Mouse (Mus musculus) hindbrain, postnatal 0 days (tissue): ENCODE results near the gene Itgb4. TPM values are rescaled to one million over a fixed set of nuclear protein-coding genes. Genes with fewer than 3 reads are reported as not detected.
A peak's percentile ranks its signal among the peaks of the same experiment; 100 is the strongest.

Experiments
- ATAC-seq: fragments of 200-750 bp; cut with Nextera tagmentation; 2 replicates; pipeline ENCODE4 v1.8.0; 2017; ENCODE audit warnings: mild to moderate bottlenecking, moderate TSS enrichment, moderate library complexity
- DNase-seq: peaks from one replicate; pipeline ENCODE4 v3.0.0-alpha.2; 2015; ENCODE audit warnings: low spot score
- H3K27ac ChIP-seq: fragments of 300-500 bp; sonication (generic); 2 replicates; pipeline ENCODE4 v1.5.1; 2014; ENCODE audit warnings: mild to moderate bottlenecking
- H3K27me3 ChIP-seq: fragments of 300-500 bp; sonication (generic); 2 replicates; pipeline ENCODE4 v1.6.1; 2014; ENCODE audit warnings: low read length, mixed read lengths; ENCODE audit not compliant: insufficient read depth
- H3K36me3 ChIP-seq: fragments of 300-500 bp; sonication (generic); 2 replicates; pipeline ENCODE4 v1.6.1; 2014; ENCODE audit warnings: low read length, mixed read lengths; ENCODE audit not compliant: insufficient read depth
- H3K4me1 ChIP-seq: fragments of 300-500 bp; sonication (generic); 2 replicates; pipeline ENCODE4 v1.6.1; 2014; ENCODE audit warnings: antibody characterized with exemption, low read length, mixed read lengths; ENCODE audit not compliant: insufficient read depth
- H3K4me2 ChIP-seq: fragments of 300-500 bp; sonication (generic); 2 replicates; pipeline ENCODE4 v1.6.1; 2014; ENCODE audit warnings: low read depth, mild to moderate bottlenecking, low read length, moderate library complexity, mixed read lengths
- H3K4me3 ChIP-seq: fragments of 300-500 bp; sonication (generic); 2 replicates; pipeline ENCODE4 v1.5.1; 2014; ENCODE audit warnings: low read length
- H3K9ac ChIP-seq: fragments of 300-500 bp; sonication (generic); replicated peaks from 2 replicates; pipeline ENCODE4 v1.6.1; 2014; ENCODE audit warnings: mild to moderate bottlenecking, low read length, moderate library complexity, mixed read lengths
- H3K9me3 ChIP-seq: fragments of 300-500 bp; sonication (generic); 2 replicates; pipeline ENCODE4 v1.6.1; 2016; ENCODE audit warnings: low read length, mixed read lengths
- CTCF ChIP-seq: IDR thresholded peaks from 2 replicates; pipeline ENCODE4 v1.5.1; 2016; ENCODE audit warnings: antibody characterized with exemption, control low read depth, low read depth
- WGBS: fragments of 180-500 bp; shearing (Covaris S2); extraction: QIAGEN DNeasy Blood & Tissue Kit; methylation state at CpG from one replicate; pipeline ENCODE4 v1.1.7; 2014; 5-methylcytosine and 5-hydroxymethylcytosine counted together
- polyA plus RNA-seq: library from polyadenylated mRNA; unstranded; fragments of >200 nt; fragmentation: Nextera tagmentation; extraction: Ambion mirVana; gene quantifications from 2 replicates; pipeline ENCODE4 v1.2.1, GENCODE M21; 2015
- total RNA-seq: library from RNA; depleted of rRNA; stranded (reverse); fragments of >200 nt; gene quantifications from 2 replicates; pipeline ENCODE4 v1.2.3, GENCODE M21; 2014

The Itgb4 gene
- total and polyA plus RNA-seq, 2 experiments from 2014 or later: 2.2 to 3.1 TPM

DNA sequence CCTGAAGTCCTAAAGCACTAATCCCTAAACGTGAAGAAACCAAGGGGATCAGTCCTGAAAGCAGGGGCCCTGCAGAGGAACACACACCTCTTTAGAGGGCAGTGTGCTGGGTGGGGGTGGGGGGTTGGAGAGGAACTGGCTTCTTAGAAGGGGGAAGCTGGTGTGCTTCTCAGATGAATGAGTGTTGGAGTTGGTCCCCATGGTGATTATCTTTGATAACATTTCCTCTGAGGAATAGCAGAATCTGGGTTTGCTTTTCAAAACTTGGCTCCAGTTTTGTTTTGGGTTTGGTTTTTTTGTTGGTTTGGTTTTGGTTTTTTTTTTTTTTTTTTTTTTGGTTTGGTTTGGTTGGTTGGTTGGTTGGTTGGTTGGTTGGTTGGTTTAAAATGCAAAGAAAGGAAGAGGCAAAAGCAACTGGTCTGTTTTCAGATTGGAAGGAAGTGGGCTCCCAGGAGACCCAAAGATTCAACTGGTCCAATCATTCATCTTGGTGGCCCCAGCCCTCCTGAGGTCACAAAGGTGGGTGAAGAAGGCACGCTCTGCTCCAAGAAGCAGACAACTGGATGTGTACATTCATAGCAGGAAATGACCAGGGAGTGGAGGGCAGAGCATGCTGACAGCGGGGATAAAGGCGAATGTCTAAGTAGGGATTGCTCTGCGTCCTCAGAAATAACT lies 5.6 kb upstream of the Itgb4 start:
- H3K4me3 ChIP-seq: no peak overlapping the region
- 60% methylated on average over 5 of the region's 5 CpGs for WGBS

GRCm38 (mm10) chr11:115970006-115970673 lies 4.4 kb upstream of the Itgb4 start:
- Histone ChIP-seq H3K9me3 (no peaks in the 10 kb centered on the region), H3K36me3 (peaks cover 13% of the 10 kb centered on the region; the same call in 1 of the 2 replicates), H3K9ac (no peak overlapping the region), H3K27me3 (peaks cover 7% of the 10 kb centered on the region; the same call in 1 of the 2 replicates), H3K4me2 (no peak overlapping the region), H3K4me1 (0 out of 2 replicates have a peak, but pooled peaks cover under 1% of the 10 kb centered on the region), H3K4me3 (no peak overlapping the region), H3K27ac (no peak overlapping the region)
- ATAC-seq: no peak
- DNase-seq: no peak
- 59% methylated on average over 15 of the region's 15 CpGs for WGBS
- no peak for TF ChIP-seq CTCF

More for the DNA sequence above, 5.6 kb upstream of the Itgb4 start:
- no peaks in the 10 kb centered on the region for H3K4me1 ChIP-seq
- ATAC-seq: no peak
- no peaks in the 10 kb centered on the region for H3K9me3 ChIP-seq
- peaks cover 2% of the 10 kb centered on the region; the same call in 1 of the 2 replicates for H3K27me3 ChIP-seq
- no peak overlapping the region for H3K27ac ChIP-seq
- peaks cover 25% of the 10 kb centered on the region; the same call in 1 of the 2 replicates for H3K36me3 ChIP-seq
- H3K4me2 ChIP-seq: no peak overlapping the region
- no peak for DNase-seq
- TF ChIP-seq CTCF: no peak
- no peak overlapping the region for H3K9ac ChIP-seq

- no peak for TF ChIP-seq CTCF
- no peak overlapping the region for H3K9ac ChIP-seq
- WGBS: 71% methylated on average over 6 of the region's 6 CpGs
- 0 out of 2 replicates have a peak, but pooled peaks cover 3% of the 10 kb centered on the region for H3K4me1 ChIP-seq
- no peak overlapping the region for H3K27ac ChIP-seq
- no peak for ATAC-seq
- peaks cover 7% of the 10 kb centered on the region; the same call in 1 of the 2 replicates for H3K27me3 ChIP-seq
- no peak overlapping the region for H3K4me3 ChIP-seq
- no peaks in the 10 kb centered on the region for H3K9me3 ChIP-seq
- no peak for DNase-seq
- H3K4me2 ChIP-seq: no peak overlapping the region
- peaks cover 5% of the 10 kb centered on the region; the same call in 1 of the 2 replicates for H3K36me3 ChIP-seq
These were observed 3.5 kb upstream of the Itgb4 start for GRCm38 (mm10) chr11:115971016-115971415.

- peak overlapping the region; percentile 45 for H3K9ac ChIP-seq
- H3K27ac ChIP-seq: 0 out of 2 replicates have a peak overlapping the region, but pooled peaks have one; percentile 3
- H3K4me2 ChIP-seq: peak overlapping the region; percentile 61
- peak; percentile 32 for DNase-seq
- H3K4me3 ChIP-seq: peak overlapping the region; percentile 37
- H3K27me3 ChIP-seq: peaks cover 7% of the 10 kb centered on the region; the same call in 1 of the 2 replicates
- ATAC-seq: peak; percentile 55; the same call in 1 of the 2 replicates
- 0 out of 2 replicates have a peak, but pooled peaks cover 3% of the 10 kb centered on the region for H3K4me1 ChIP-seq
- TF ChIP-seq CTCF: no peak
- no peaks in the 10 kb centered on the region for H3K9me3 ChIP-seq
- no peaks in the 10 kb centered on the region for H3K36me3 ChIP-seq
- 3% methylated on average over 16 of the region's 18 CpGs for WGBS
These were observed 543 bp downstream of the Itgb4 start for GRCm38 (mm10) chr11:115975083-115975420.

- 22% methylated on average over 12 of the region's 12 CpGs for WGBS
- H3K9ac ChIP-seq: no peak overlapping the region
- no peak for TF ChIP-seq CTCF
These were observed 1.0 kb downstream of the Itgb4 start for GRCm38 (mm10) chr11:115975544-115975943.

GRCm38 (mm10) chr11:115982472-115982871 lies 8.0 kb downstream of the Itgb4 start:
- Histone ChIP-seq H3K9ac (no peak overlapping the region), H3K4me3 (no peak overlapping the region), H3K27me3 (no peaks in the 10 kb centered on the region), H3K4me2 (no peak overlapping the region), H3K27ac (no peak overlapping the region), H3K9me3 (no peaks in the 10 kb centered on the region), H3K4me1 (no peaks in the 10 kb centered on the region), H3K36me3 (no peaks in the 10 kb centered on the region)
- ATAC-seq: no peak
- TF ChIP-seq CTCF: no peak
- no peak for DNase-seq
- whole genome bisulfite sequencing: 76% methylated on average over 15 of the region's 15 CpGs

More at GRCm38 (mm10) chr11:115975544-115975943, 1.0 kb downstream of the Itgb4 start:
- Histone ChIP-seq H3K36me3 (no peaks in the 10 kb centered on the region), H3K27ac (0 out of 2 replicates have a peak overlapping the region, but pooled peaks have one; percentile 1), H3K9me3 (no peaks in the 10 kb centered on the region), H3K4me3 (peak overlapping the region; percentile 37), H3K4me1 (0 out of 2 replicates have a peak, but pooled peaks cover 3% of the 10 kb centered on the region), H3K4me2 (peak overlapping the region; percentile 61), H3K27me3 (peaks cover 7% of the 10 kb centered on the region; the same call in 1 of the 2 replicates)
- no peak for DNase-seq
- ATAC-seq: no peak
